Mouse (Mus musculus) heart, adult 2 months (tissue): ENCODE measurements around the gene Chit1.

Experiments used
- CTCF ChIP-seq: fragments of 200-600 bp; IDR thresholded peaks from 2 replicates; pipeline ENCODE4 v1.8.1; 2022; ENCODE audit warnings: antibody characterized with exemption, mild to moderate bottlenecking, moderate library complexity
- EP300 ChIP-seq: fragments of 200-500 bp; IDR thresholded peaks from 2 replicates; pipeline ENCODE4 v1.6.1; 2011; ENCODE audit warnings: low read depth, low read length, control low read depth; ENCODE audit not compliant: insufficient read depth
- POLR2A ChIP-seq: fragments of 200-500 bp; IDR thresholded peaks from 2 replicates; pipeline ENCODE4 v1.6.1; 2011; ENCODE audit warnings: mild to moderate bottlenecking, low read depth, low read length, control low read depth; ENCODE audit not compliant: insufficient read depth

GRCm38 (mm10) chr1:134113560-134113959 lies 2.5 kb downstream of the Chit1 start:
- TF ChIP-seq CTCF: no peak
- no peak for TF ChIP-seq POLR2A
- no peak for TF ChIP-seq EP300
